Mouse (Mus musculus) embryo, embryonic 11 days (tissue): ENCODE data around the gene Tmem14a.
"Not testable (repeated sequence)": the region's sequence is repeated elsewhere in the genome, so short reads cannot be mapped to it uniquely, and the experiment has no call there.

Experiments
- DNase-seq: peaks from one replicate; pipeline ENCODE4 v3.0.0-alpha.2; 2015

Tmem14a gene

DNA sequence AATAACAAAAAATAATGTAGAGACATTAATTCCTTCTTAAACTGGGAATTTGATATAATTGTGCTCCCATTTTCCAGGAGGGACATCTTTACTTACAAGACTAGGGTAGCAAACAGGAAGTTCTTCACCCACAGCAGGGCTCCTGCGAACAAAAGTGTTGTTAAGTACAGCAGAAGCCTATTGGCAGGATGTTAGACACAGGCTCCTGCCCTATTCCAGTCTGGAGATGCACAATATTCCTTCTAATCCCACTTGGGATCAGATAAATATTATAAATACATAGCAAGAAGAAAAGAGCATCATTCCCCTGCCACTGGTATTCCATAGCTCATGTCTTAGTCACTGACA is 34.9 kb downstream of the Tmem14a start:
- no peak for DNase-seq

DNA sequence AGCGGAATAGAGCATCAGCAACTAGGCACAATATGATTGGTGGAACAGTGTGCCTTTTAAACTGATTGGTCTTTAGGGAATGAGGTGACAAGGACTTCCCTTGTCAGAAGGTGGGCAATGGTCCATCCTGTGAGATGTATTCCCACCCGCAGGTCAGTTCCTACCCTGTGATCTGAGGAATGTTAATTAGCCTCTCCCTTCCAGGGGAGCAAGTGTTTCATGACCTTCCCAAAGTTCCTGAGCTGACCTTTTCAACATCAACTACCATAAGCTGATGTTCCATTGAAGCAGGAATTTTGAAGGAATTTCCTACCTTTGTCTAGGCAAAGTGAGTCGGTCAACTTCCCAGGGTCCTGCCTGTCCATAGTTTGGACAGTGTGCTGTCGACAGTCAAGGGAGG is 35.5 kb downstream of the Tmem14a start:
- no peak for DNase-seq

DNA sequence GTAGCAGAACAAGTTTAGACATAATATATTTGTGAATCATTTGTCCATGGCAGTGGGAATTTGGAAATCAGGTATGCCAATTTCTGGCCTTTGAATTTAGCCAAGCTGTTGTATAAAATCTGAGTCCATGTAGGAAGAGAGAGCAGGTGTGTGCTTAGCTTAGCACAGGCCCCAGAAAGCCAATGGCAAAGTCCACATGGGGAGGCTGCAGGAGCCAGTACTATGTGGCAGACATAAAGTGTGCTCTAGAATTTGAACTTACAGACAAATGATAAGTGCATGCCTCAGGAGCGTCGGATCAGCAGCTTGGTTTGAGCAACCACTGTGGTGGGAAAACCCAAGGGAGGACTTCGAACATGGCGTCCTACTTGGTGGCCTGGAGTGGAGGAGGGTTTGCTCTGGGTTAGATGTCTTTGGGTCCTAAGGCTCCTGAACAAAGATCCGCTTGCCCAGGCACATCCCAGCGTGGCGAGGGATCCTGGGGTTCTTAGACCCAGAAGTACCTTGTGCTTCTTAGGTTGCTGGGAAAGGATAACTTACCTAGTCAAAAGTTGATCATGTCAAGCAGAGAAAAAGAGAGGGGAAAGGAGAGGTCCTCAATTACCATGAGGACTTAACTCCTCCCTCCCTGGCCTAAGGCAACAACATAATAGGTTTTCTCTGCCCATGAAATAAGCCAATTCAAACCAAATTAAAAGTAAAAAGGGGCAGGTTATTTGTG is 37.4 kb downstream of the Tmem14a start:
- no peak for DNase-seq

DNA sequence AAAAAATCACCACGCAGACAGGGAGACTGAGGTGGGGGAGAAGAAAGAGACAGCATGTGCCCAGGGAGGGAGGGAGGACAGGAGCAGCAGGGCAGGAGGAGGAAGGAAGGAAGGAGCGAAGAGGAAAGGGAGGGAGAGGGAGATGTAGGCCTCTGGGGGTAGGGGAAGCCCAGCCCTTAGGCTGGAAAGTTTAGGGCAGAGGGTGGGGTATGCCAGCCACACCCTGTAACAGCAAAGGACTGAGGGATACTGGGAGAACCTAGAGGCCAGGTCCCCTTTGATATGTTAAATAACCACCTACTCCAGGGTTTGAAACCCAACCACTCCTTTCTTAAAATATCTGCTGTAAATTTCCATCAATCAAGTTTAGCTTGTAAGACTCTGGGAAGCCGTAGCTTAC is 38.0 kb downstream of the Tmem14a start:
- DNase-seq, result no peak

DNA sequence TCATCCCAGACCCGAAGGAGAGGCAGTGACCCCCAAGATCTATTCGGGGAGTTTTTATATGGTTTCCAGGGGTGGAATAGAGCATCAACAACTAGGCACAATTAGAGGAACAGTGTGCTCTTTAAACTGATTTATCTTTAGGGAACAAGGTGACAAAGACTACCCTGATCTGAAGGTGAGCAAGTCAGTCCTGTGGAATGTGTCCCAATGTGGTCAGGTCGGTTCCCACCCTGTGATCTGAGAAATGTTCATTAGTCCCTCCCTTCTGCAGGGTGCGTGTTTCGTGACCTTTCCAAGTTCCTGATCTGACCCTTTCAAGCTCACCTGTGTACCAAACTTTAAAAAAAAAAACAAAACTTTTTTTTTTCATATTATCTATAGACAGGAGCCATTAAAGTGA is 38.5 kb downstream of the Tmem14a start:
- DNase-seq, result no peak

DNA sequence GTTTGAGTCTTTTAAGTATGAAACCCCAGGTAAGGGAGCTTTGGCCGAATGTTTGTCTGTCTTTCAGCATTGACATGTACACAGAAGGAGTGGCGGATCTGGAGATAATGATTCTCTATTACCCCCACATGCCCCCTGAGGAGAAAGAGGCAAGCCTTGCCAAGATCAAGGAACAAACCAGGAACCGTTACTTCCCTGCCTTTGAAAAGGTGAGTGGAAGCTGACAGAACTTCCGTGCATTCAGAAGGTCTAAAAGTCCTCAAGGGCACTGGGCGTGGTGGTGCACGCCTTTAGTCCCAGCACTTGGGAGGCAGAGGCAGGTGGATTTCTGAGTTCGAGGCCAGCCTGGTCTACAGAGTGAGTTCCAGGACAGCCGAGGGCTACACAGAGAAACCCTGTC is 41.6 kb downstream of the Tmem14a start:
- DNase-seq, result not testable (repeated sequence)

DNA sequence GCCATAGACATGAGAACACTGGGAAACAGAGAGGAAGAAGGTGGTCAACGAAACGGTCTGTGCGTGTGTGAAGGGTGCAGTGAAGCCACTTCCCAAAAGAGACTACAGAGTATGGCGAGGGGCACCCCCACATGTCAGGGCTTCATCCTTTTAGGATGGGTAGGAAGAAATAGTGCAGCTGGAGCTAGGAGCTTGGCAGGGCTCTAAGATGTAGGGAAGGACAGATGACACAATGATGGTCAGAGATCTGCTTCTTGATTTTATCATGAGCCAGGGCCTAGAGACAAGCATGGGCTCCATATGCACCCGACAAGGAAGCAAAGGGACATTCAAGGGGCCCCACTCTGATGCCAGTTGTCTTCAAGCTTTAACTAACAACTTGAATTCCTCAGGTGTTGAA is 44.0 kb downstream of the Tmem14a start:
- no peak for DNase-seq

DNA sequence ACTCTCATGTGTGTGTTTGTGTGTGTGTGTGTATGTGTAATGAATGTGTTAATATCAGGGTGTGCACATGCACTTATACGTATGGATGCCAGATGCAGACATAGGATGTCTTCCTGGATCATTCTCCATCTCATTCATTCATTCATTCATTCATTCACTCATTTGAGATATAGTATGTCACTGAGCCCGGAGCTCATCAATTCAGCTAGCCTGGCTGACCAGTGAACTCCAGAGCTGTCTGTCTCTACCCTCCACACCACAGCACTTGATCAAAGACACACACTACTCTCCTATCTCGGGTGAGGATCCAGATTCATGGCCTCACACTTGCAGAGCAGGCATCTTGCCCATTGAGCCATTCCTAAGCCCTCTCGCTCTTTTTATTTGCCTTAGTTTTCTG is 45.6 kb downstream of the Tmem14a start:
- no peak for DNase-seq

DNA sequence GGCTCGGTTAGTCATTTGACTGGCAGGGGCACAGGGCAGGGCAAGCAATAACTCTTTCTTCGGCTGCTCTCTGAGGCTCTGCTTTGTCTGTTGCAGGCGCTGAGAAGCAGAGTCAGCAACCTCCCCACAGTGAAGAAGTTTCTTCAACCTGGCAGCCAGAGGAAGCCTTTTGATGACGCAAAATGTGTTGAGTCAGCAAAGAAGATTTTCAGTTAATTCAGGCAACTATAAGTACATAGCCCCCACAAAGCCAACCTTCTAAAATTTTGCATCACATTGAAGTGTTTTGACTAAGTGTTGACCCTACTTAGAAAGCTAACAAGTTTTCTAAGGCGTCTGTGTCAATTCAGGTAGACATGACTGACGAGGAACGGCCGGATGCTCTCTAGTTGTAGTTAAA is 46.4 kb downstream of the Tmem14a start:
- DNase-seq, result no peak

DNA sequence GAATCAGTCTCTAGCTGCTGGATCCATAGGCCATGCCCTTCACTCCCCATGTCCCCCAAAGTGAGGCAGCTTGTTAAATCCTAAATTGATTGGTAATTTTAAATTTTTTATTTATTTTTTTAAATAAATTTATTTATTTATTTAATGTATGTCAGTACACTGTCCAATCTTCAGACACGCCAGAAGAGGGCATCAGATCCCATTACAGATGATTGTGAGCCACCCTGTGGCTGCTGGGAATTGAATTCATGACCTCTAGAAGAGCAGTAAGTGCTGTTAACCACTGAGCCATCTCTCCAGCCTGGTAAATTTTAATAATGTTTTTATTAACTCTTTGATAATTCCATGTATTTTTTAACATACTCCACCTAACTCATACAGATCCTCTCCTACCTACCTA is 48.4 kb downstream of the Tmem14a start:
- DNase-seq, result no peak

DNA sequence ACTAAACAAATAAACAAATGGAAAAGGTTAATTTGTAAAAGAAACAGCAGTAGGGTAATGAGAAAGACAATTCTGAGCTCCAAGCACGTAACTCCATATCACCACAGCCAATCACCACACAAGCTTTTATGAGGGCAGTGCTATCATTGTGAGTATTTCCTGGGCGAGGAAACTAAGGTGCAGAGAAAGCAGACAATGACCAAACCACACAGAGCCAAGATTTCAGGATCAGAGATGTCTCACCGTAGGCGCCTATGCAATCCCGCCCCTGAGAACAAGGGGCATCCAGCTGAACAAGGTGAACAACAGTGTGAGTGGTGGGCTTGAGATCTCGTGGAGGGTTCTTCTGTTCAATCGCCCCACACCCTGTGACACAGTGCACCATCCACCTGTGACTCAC is 49.1 kb downstream of the Tmem14a start:
- DNase-seq, result not testable (repeated sequence)

DNA sequence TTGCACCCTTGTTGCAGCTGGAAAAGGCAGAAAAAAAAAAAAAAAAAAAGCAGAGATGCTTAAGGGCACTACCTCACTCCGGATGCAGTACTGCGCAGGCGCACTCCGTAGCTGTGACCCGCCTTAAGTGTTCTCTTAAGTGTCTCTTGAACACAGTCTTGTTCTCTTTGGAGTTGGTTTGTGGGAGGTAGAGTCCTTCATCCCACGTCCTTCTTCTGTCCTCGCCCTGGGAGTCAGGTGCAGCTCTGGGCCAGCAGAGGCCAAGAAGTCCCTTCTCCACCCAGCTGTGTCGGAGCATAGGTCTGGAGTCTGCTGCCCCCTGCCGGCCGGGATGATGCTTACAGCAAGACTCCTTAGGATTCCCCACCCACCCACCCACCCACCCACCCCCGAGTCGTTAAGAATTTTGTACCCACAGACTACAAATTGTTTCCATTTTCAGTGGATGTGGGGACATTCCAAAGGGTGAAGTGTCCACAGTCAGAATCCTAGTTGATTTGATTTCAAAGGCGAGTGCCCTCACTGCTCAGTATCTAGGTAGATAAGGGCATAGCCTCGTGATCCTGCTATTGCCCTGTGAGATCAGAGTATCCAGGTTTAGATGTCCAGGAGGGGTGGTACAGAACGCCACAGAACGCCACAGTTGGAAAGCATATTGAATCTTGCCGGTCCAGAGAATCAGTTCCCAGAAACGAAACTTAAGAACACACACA is 53.1 kb downstream of the Tmem14a start:
- DNase-seq, result peak; percentile 79

DNA sequence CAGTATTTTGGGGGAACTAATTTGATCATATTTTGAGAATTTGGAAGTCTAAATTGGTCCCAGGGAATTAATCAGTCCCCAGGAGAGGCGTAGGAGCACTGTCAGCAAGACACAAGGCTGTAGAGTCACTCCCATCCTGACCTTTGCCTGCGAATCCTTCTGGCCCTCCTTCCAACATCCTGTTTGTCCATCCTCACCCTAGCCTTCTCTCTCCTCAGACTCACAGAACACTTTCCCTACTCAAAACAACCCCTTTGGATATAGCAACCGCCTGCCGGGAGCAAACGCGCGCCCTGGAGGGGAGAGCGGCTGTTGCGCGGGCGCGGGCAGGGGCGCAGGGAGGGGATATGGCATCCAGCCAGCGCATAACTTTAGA is 53.7 kb downstream of the Tmem14a start:
- peak; percentile 23 for DNase-seq

DNA sequence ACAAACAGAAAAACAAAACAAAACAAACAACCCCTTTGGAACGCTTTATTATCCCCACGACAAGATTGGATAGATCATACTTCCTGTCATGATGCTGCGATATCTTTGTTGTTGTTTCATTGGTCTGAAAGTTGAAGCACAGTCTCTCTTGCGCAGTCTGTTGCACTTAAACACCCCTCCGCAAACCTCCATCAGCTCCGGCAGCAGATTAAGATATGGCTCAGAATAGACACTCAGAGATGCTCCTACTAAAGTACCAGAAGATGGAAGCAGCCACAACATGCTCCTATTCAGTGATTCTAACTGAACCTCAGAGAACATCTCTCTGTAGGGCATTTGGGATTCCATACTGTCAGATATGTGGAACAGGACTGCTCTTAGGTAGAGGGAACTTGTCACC is 54.7 kb downstream of the Tmem14a start:
- no peak for DNase-seq

DNA sequence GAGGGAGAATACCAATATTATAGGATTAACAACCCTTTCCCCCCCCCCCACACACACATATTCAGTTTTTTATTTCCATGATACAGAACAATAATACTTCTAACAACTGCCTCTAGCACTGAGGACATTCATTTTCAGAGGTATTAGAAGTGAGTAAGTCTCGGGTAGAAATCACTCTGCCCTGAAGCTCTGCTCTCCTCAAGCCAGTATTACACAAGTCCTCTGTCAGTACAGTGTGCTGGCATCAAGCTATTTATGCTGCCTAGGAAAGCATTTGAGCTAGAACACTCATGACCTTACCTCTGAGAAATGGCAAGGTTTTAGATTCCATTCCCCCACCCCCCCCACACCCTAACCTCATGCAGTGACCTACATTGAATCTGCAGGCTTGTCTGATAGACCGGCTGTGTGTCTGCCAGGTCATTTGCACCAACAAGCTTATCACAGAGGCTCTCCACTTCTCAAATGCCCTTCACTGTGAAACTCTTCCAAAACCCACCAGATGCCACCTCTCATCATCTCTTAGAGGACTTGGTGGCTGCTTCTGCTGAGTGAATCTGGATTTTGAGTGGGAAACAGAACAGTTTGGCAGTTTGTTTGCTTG is 56.2 kb downstream of the Tmem14a start:
- DNase-seq, result no peak

DNA sequence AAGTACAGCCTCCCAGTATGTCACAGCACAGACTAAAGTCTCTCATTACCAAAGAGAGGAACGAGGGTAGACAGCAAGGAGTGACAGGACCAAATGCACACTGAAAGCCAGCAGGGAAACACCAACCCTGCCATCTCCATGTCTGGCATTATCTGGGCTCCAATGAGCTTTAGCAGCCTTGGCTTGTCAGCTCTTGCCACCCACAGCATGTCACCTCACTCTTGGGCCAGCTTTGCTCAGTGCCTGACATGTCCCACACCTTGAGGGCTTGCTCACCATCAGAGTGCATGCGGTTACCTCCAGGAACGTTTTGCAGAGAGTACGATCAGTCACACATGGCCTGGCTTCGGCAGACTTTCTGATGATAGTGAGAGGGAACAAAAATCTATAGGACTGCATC is 57.0 kb downstream of the Tmem14a start:
- not testable (repeated sequence) for DNase-seq

DNA sequence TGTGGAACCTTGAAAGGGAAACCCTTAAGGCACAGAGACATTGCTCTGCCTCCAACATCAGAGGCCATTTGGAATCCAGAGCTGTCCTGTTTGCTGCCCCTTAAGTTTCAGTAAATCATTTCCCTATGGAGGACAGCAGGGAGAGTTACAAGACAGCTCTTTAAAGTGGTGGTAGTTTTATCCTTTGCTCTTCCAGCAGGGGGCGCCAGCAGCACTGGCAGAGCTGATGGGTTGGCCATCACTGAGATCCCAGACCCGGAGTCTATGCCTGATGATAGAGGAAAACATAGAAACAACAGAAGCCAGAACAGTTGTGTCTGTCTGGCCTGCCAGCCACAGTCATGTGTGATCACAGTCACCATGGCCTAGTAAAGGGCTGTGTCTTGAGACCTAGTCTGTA is 57.8 kb downstream of the Tmem14a start:
- not testable (repeated sequence) for DNase-seq
